Mouse (Mus musculus): ENCODE results near the gene Maf.

DNA sequence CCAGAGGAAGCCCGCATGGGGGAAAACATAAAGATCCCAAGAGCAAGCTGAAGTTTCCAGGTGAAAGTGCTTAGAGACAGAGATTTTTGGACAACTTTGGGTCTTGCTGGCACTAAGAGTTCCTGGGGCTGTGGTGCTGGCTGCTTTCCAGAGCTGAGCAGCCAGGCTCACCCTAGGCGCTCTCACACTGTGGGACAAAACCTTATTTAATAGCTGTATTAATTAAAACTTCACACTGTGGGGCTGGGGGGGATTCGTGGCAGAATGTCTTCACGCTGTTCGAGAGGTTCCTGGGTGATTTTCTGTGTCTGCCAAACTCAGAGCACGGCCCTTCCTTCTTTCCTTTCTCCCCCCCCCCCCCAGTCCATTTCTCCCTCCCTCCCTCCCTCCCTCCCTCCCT is 24.8 kb upstream of the Maf start:
- TF ChIP-seq CTCF (IDR thresholded peaks at IDR 0.05; ENCODE audit: low read depth, low read length): no peak
- no peak for TF ChIP-seq TAL1 (conservative IDR thresholded peaks at IDR 0.05; ENCODE audit: low read depth, low read length)
- TF ChIP-seq POLR2AphosphoS5 (IDR thresholded peaks at IDR 0.05; ENCODE audit: insufficient replicate concordance, low read depth, low read length): no peak
- TF ChIP-seq GATA1 (IDR thresholded peaks at IDR 0.05; ENCODE audit: borderline replicate concordance, low read length): no peak
- TF ChIP-seq GATA2 (IDR thresholded peaks at IDR 0.05; ENCODE audit: borderline replicate concordance, low read depth, low read length): no peak

Measured in G1E (cell line).